Comparison of ENCODE assay signal across 25 mouse cellular contexts in the genomic region with DNA sequence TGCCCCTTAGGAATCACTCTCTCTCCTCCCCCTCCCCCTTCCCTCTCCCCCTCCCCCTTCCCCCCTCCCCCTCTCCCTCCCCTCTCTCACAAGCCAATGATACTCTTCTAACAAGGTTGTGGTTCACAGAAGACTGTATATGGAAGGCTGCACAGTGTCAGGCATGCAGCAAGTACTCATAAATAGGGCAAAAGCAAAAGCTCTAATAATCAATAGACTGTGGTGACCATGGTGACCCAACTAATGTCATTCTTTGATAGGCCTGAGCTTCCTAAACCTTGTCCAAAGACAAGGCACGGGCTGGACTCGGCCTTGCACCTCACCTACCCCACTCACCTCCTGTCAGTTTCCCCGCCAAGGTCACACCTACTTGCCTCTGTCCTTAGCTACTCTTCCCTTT.
DNase-seq lines count a peak whose midpoint lies in the region; ATAC-seq and TF ChIP-seq lines count a peak whose summit lies in the region.
"Had no signal": no experiment of that assay in that cellular context is flagged by ENCODE, and none has a peak within 500 bp of the region (broad histone marks: within the 10 kb centered on the region; RNA-seq: fewer than 3 reads in every experiment).

No protein-coding gene starts in this region.

- no peak for TF ChIP-seq POLR2A in liver, adult 2 months (IDR thresholded peaks at IDR 0.05; ENCODE audit: extremely low read depth, insufficient read depth, low read length)

- DNase-seq in forebrain, embryonic 11.5 days (ENCODE audit: low spot score), result peak; percentile 16
- peak; percentile 66 for DNase-seq in liver, adult 2 months (ENCODE audit: extremely low read depth, low read depth, low spot score)
- no peak for DNase-seq in liver, postnatal 0 days
- DNase-seq in liver, embryonic 11.5 days (ENCODE audit: low spot score), result no peak
- DNase-seq: adrenal gland, adult 8-10 months; adrenal gland, postnatal 14 days; adrenal gland, postnatal 36 days; B cell, adult 2 months; cerebellum, adult 11-12 months; cerebellum, adult 2 months; cerebellum, adult 9-10 months; cerebellum, postnatal 10 days; cerebellum, postnatal 25 days; forebrain, postnatal 0 days had no signal

- no peaks in the 10 kb centered on the region for H3K27me3 ChIP-seq in forebrain, embryonic 11.5 days (ENCODE audit: control insufficient read depth, insufficient read depth, low read length)
- H3K27me3 ChIP-seq in forebrain, embryonic 13.5 days, result no peaks in the 10 kb centered on the region
- no peaks in the 10 kb centered on the region for H3K27me3 ChIP-seq in liver, adult 2 months (ENCODE audit: control insufficient read depth, insufficient read depth, low read length)
- H3K27me3 ChIP-seq in liver, embryonic 12.5 days (replicated peaks), result peaks cover 13% of the 10 kb centered on the region
- H3K27me3 ChIP-seq in liver, postnatal 0 days (ENCODE audit: insufficient read depth, low read length), result no peaks in the 10 kb centered on the region
- no peaks in the 10 kb centered on the region for H3K27me3 ChIP-seq in liver, embryonic 11.5 days (replicated peaks; ENCODE audit: control insufficient read depth, insufficient read depth, low read length)
- H3K27me3 ChIP-seq: CH12.LX; embryonic facial prominence, embryonic 12.5 days; forebrain, embryonic 12.5 days; forebrain, embryonic 15.5 days; Patski had no signal

- ATAC-seq in forebrain, embryonic 11.5 days (replicated peaks; ENCODE audit: low FRiP score), result no peak
- no peak for ATAC-seq in forebrain, embryonic 13.5 days
- ATAC-seq in liver, embryonic 12.5 days, result no peak
- peak; percentile 65; the same call in 1 of the 2 replicates for ATAC-seq in liver, postnatal 0 days
- ATAC-seq in liver, embryonic 11.5 days (replicated peaks; ENCODE audit: low FRiP score), result no peak
- ATAC-seq: activated CD4-positive, CD25-positive, alpha-beta regulatory T cell, adult 4 months; CD4-positive, CD25-positive, alpha-beta regulatory T cell, adult 4 months; forebrain, embryonic 15.5 days; forebrain, postnatal 0 days; Patski had no signal

- no peaks in the 10 kb centered on the region for H3K36me3 ChIP-seq in forebrain, embryonic 11.5 days (ENCODE audit: control insufficient read depth, insufficient read depth, low read length)
- H3K36me3 ChIP-seq in forebrain, embryonic 13.5 days (ENCODE audit: poor library complexity, severe bottlenecking), result no peaks in the 10 kb centered on the region
- H3K36me3 ChIP-seq in liver, adult 2 months (ENCODE audit: control insufficient read depth, insufficient read depth, low read length), result no peaks in the 10 kb centered on the region
- H3K36me3 ChIP-seq in liver, embryonic 12.5 days, result no peaks in the 10 kb centered on the region
- H3K36me3 ChIP-seq in liver, postnatal 0 days (replicated peaks; ENCODE audit: insufficient read depth, low read length), result no peaks in the 10 kb centered on the region
- no peaks in the 10 kb centered on the region for H3K36me3 ChIP-seq in liver, embryonic 11.5 days (ENCODE audit: control insufficient read depth, insufficient read depth, low read length)
- H3K36me3 ChIP-seq: embryonic facial prominence, embryonic 10.5 days; embryonic facial prominence, embryonic 12.5 days; forebrain, embryonic 12.5 days; forebrain, embryonic 15.5 days; G1E had no signal

- H3K4me1 ChIP-seq in forebrain, embryonic 11.5 days (replicated peaks; ENCODE audit: control insufficient read depth, insufficient read depth, low read length), result no peaks in the 10 kb centered on the region
- H3K4me1 ChIP-seq in forebrain, embryonic 13.5 days, result no peaks in the 10 kb centered on the region
- H3K4me1 ChIP-seq in liver, adult 2 months (ENCODE audit: control insufficient read depth, insufficient read depth, low read length), result peaks cover 21% of the 10 kb centered on the region
- H3K4me1 ChIP-seq in liver, embryonic 12.5 days, result peaks cover 12% of the 10 kb centered on the region; the same call in 1 of the 2 replicates
- peaks cover 13% of the 10 kb centered on the region for H3K4me1 ChIP-seq in liver, postnatal 0 days (ENCODE audit: insufficient read depth)
- no peaks in the 10 kb centered on the region for H3K4me1 ChIP-seq in liver, embryonic 11.5 days (replicated peaks; ENCODE audit: control insufficient read depth, insufficient read depth, low read length)
- H3K4me1 ChIP-seq: embryonic facial prominence, embryonic 12.5 days; forebrain, embryonic 12.5 days; forebrain, embryonic 15.5 days had no signal

- no peak overlapping the region for H3K27ac ChIP-seq in forebrain, embryonic 11.5 days (ENCODE audit: low read depth, low read length)
- H3K27ac ChIP-seq in forebrain, embryonic 13.5 days, result no peak overlapping the region
- no peak overlapping the region for H3K27ac ChIP-seq in liver, adult 2 months (replicated peaks; ENCODE audit: insufficient read depth, low read depth, low read length)
- no peak overlapping the region for H3K27ac ChIP-seq in liver, embryonic 12.5 days
- no peak overlapping the region for H3K27ac ChIP-seq in liver, postnatal 0 days (ENCODE audit: low read depth)
- H3K27ac ChIP-seq in liver, embryonic 11.5 days (ENCODE audit: low read depth, low read length), result no peak overlapping the region
- H3K27ac ChIP-seq: embryonic facial prominence, embryonic 10.5 days; embryonic facial prominence, embryonic 12.5 days; forebrain, embryonic 12.5 days; forebrain, embryonic 15.5 days had no signal

- H3K4me3 ChIP-seq in forebrain, embryonic 11.5 days (ENCODE audit: low read depth, low read length), result no peak overlapping the region
- no peak overlapping the region for H3K4me3 ChIP-seq in forebrain, embryonic 13.5 days
- no peak overlapping the region for H3K4me3 ChIP-seq in liver, adult 2 months (ENCODE audit: insufficient read depth, low read depth, low read length)
- H3K4me3 ChIP-seq in liver, embryonic 12.5 days, result no peak overlapping the region
- H3K4me3 ChIP-seq in liver, postnatal 0 days (ENCODE audit: low read depth, low read length), result no peak overlapping the region
- no peak overlapping the region for H3K4me3 ChIP-seq in liver, embryonic 11.5 days (ENCODE audit: low read depth, low read length)
- H3K4me3 ChIP-seq: embryonic facial prominence, embryonic 10.5 days; embryonic facial prominence, embryonic 12.5 days; forebrain, embryonic 12.5 days; forebrain, embryonic 15.5 days had no signal

- no peak overlapping the region for H3K9ac ChIP-seq in forebrain, embryonic 11.5 days (ENCODE audit: low read length)
- no peak overlapping the region for H3K9ac ChIP-seq in forebrain, embryonic 13.5 days
- H3K9ac ChIP-seq in liver, adult 2 months (ENCODE audit: low read depth, low read length), result no peak overlapping the region
- H3K9ac ChIP-seq in liver, embryonic 12.5 days, result no peak overlapping the region
- H3K9ac ChIP-seq in liver, postnatal 0 days (replicated peaks), result no peak overlapping the region
- H3K9ac ChIP-seq in liver, embryonic 11.5 days (ENCODE audit: low read depth, low read length), result no peak overlapping the region
- H3K9ac ChIP-seq: embryonic facial prominence, embryonic 12.5 days; forebrain, embryonic 12.5 days; forebrain, embryonic 15.5 days; forebrain, postnatal 0 days had no signal

- TF ChIP-seq EP300 in liver, postnatal 0 days (IDR thresholded peaks at IDR 0.05; ENCODE audit: low read depth), result no peak

- H3K9me3 ChIP-seq in forebrain, embryonic 11.5 days (ENCODE audit: control insufficient read depth, low read length), result no peaks in the 10 kb centered on the region
- H3K9me3 ChIP-seq in forebrain, embryonic 13.5 days (replicated peaks), result no peaks in the 10 kb centered on the region
- no peaks in the 10 kb centered on the region for H3K9me3 ChIP-seq in liver, embryonic 12.5 days (replicated peaks)
- H3K9me3 ChIP-seq in liver, postnatal 0 days (ENCODE audit: low read length), result no peaks in the 10 kb centered on the region
- H3K9me3 ChIP-seq in liver, embryonic 11.5 days (ENCODE audit: control insufficient read depth, low read length), result no peaks in the 10 kb centered on the region
- H3K9me3 ChIP-seq: embryonic facial prominence, embryonic 10.5 days; embryonic facial prominence, embryonic 12.5 days; forebrain, embryonic 12.5 days; forebrain, embryonic 15.5 days; G1E had no signal

- no peak for TF ChIP-seq CTCF in liver, adult 2 months (IDR thresholded peaks at IDR 0.05; ENCODE audit: low read depth, low read length)
- no peak for TF ChIP-seq CTCF in liver, postnatal 0 days (IDR thresholded peaks at IDR 0.05; ENCODE audit: low read depth)

- no peaks in the 10 kb centered on the region for H3K79me2 ChIP-seq in liver, adult 2 months (ENCODE audit: control insufficient read depth, insufficient read depth, low read length)

- no peak overlapping the region for H3K4me2 ChIP-seq in forebrain, embryonic 11.5 days (ENCODE audit: low read depth, low read length, severe bottlenecking)
- H3K4me2 ChIP-seq in forebrain, embryonic 13.5 days, result no peak overlapping the region
- H3K4me2 ChIP-seq in liver, embryonic 12.5 days, result no peak overlapping the region
- H3K4me2 ChIP-seq in liver, postnatal 0 days (ENCODE audit: low read depth, low read length), result no peak overlapping the region
- H3K4me2 ChIP-seq in liver, embryonic 11.5 days, result no peak overlapping the region
- H3K4me2 ChIP-seq: embryonic facial prominence, embryonic 12.5 days; forebrain, embryonic 12.5 days; forebrain, embryonic 15.5 days had no signal

- WGBS in forebrain, embryonic 11.5 days, result 85% methylated on average over 3 of the region's 3 CpGs
- WGBS in forebrain, embryonic 13.5 days, result 98% methylated on average over 3 of the region's 3 CpGs
- 48% methylated on average over 3 of the region's 3 CpGs for WGBS in liver, adult 2 months
- 58% methylated on average over 3 of the region's 3 CpGs for WGBS in liver, embryonic 12.5 days (ENCODE audit: insufficient replicate concordance)
- 67% methylated on average over 3 of the region's 3 CpGs for WGBS in liver, postnatal 0 days (ENCODE audit: insufficient replicate concordance)
- WGBS in liver, embryonic 11.5 days, result 77% methylated on average over 3 of the region's 3 CpGs

Comparison
In these comparisons a context has a peak if more than half of its experiments do, and no peak if none do; other contexts are left out.
1. DNase-seq: peak in forebrain, embryonic 11.5 days (single experiment) and liver, adult 2 months (single experiment); none in liver, postnatal 0 days (single experiment) and liver, embryonic 11.5 days (single experiment).